Mouse (Mus musculus) bone marrow macrophage, adult 2 months (primary cell): Measurements from ENCODE around the gene Tomm34.

ENCODE experiments used
- CTCF ChIP-seq: IDR thresholded peaks from 2 replicates; pipeline ENCODE4 v1.5.1; 2012; ENCODE audit warnings: low read depth, mild to moderate bottlenecking, low read length, moderate library complexity
- POLR2A ChIP-seq: IDR thresholded peaks from 2 replicates; pipeline ENCODE4 v1.6.1; 2012; ENCODE audit warnings: mild to moderate bottlenecking, low read depth, low read length, borderline replicate concordance

- TF ChIP-seq POLR2A (no peak), CTCF (no peak)
Observed at GRCm38 (mm10) chr2:164083609-164084341, 12.8 kb upstream of the Tomm34 start.
